Mouse (Mus musculus): ENCODE measurements around the gene Sgf29. TPM values are rescaled to one million over a fixed set of nuclear protein-coding genes. Genes with fewer than 3 reads are reported as not detected.
"Not testable (repeated sequence)": the region's sequence is repeated elsewhere in the genome, so short reads cannot be mapped to it uniquely, and the experiment has no call there.

Sgf29 gene
- polyA plus RNA-seq, 1 experiment from 2014 or later: 53.4 TPM

- Histone ChIP-seq H3K9me3 (no peaks in the 10 kb centered on the region), H3K4me1 (replicated peaks) (no peaks in the 10 kb centered on the region), H3K27me3 (no peaks in the 10 kb centered on the region), H3K4me2 (no peak overlapping the region), H3K27ac (no peak overlapping the region), H3K4me3 (no peak overlapping the region), H3K9ac (no peak overlapping the region), H3K36me3 (peaks cover 64% of the 10 kb centered on the region)
- no peak for ATAC-seq (ENCODE audit: low FRiP score)
- 95% methylated on average over 9 of the region's 9 CpGs for WGBS
Observed at GRCm38 (mm10) chr7:126672111-126672510, 23.0 kb downstream of the Sgf29 start.

GRCm38 (mm10) chr7:126675104-126675503 lies 26.0 kb downstream of the Sgf29 start:
- Histone ChIP-seq H3K9me3 (no peaks in the 10 kb centered on the region), H3K4me2 (no peak overlapping the region), H3K27me3 (no peaks in the 10 kb centered on the region), H3K4me3 (no peak overlapping the region), H3K4me1 (replicated peaks) (no peaks in the 10 kb centered on the region), H3K27ac (no peak overlapping the region), H3K36me3 (peaks cover 62% of the 10 kb centered on the region), H3K9ac (no peak overlapping the region)
- no peak for ATAC-seq (ENCODE audit: low FRiP score)
- WGBS: 96% methylated on average over 8 of the region's 8 CpGs

DNA sequence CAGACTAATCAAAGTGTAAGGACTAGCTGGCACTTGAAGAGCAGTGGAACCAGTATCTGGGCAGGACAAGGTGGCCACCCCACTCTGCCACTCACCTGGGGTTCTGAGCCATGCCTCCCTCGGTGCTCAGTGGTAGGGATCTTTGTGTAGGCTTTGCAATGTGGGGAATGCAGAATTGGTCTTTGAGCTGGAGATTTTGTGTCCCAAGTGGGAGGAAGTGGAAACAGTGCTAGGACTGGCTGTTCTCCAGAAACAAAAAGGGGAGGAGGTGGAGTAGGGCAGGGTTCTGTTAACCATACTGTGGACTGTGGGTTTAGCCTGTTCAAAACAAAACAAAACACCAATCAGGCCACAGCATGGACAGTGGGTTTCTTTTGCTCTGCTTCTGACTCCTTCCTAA lies 27.1 kb downstream of the Sgf29 start, which contains the start of gene Sult1a1:
Sult1a1 (minus strand) TSS at position 226 of the 400 bp plus-strand sequence.
- no peaks in the 10 kb centered on the region for H3K9me3 ChIP-seq
- no peak within 1 kb of the TSS; the same call in 1 of the 2 replicates for H3K27ac ChIP-seq
- WGBS: 83% methylated on average over 1 of the region's 1 CpGs
- H3K4me1 ChIP-seq (replicated peaks): no peaks in the 10 kb centered on the region
- H3K4me3 ChIP-seq: no peak within 1 kb of the TSS
- peaks cover 55% of the 10 kb centered on the region for H3K36me3 ChIP-seq
- no peak within 1 kb of the TSS for H3K9ac ChIP-seq
- no peaks in the 10 kb centered on the region for H3K27me3 ChIP-seq
- ATAC-seq (ENCODE audit: low FRiP score): no peak
- no peak within 1 kb of the TSS for H3K4me2 ChIP-seq

GRCm38 (mm10) chr7:126676631-126677220 lies 27.6 kb downstream of the Sgf29 start:
- H3K27me3 ChIP-seq: no peaks in the 10 kb centered on the region
- no peak overlapping the region for H3K9ac ChIP-seq
- no peaks in the 10 kb centered on the region for H3K4me1 ChIP-seq (replicated peaks)
- no peak overlapping the region for H3K27ac ChIP-seq
- H3K9me3 ChIP-seq: no peaks in the 10 kb centered on the region
- no peak overlapping the region for H3K4me2 ChIP-seq
- no peak overlapping the region for H3K4me3 ChIP-seq
- WGBS: 83% methylated on average over 4 of the region's 4 CpGs
- H3K36me3 ChIP-seq: peaks cover 50% of the 10 kb centered on the region
- no peak for ATAC-seq (ENCODE audit: low FRiP score)

- Histone ChIP-seq H3K9ac (no peak overlapping the region), H3K9me3 (no peaks in the 10 kb centered on the region), H3K36me3 (peaks cover 31% of the 10 kb centered on the region), H3K4me1 (replicated peaks) (no peaks in the 10 kb centered on the region), H3K27ac (no peak overlapping the region), H3K4me3 (no peak overlapping the region), H3K27me3 (no peaks in the 10 kb centered on the region), H3K4me2 (no peak overlapping the region)
- no peak for ATAC-seq (ENCODE audit: low FRiP score)
- WGBS: 86% methylated on average over 8 of the region's 8 CpGs
Observed at GRCm38 (mm10) chr7:126678545-126679341, 29.6 kb downstream of the Sgf29 start.

DNA sequence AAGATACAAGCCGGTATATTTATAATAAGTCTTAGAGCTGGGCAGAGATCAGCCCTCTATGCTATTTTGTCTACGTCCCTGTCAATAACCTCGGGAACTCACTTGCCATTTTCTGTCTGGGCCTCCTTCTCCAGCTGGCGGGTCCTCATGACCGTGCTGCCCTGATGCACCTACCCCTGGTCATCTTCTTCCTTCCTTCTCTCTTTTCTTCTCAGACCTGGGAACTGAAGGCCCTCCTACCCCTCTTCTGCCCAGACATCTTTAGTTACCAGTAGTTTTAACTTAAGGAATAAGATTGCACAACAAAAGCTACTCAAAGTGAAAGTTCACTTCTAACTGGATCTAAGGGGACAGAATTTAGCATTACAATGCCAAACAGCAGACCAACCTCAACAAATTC lies 30.6 kb downstream of the Sgf29 start:
- no peak overlapping the region for H3K9ac ChIP-seq
- H3K4me3 ChIP-seq: no peak overlapping the region
- no peaks in the 10 kb centered on the region for H3K27me3 ChIP-seq
- no peaks in the 10 kb centered on the region for H3K9me3 ChIP-seq
- no peak for ATAC-seq (ENCODE audit: low FRiP score)
- H3K27ac ChIP-seq: no peak overlapping the region
- H3K4me2 ChIP-seq: no peak overlapping the region
- WGBS: 93% methylated on average over 5 of the region's 5 CpGs
- peaks cover 24% of the 10 kb centered on the region; the same call in 1 of the 2 replicates for H3K36me3 ChIP-seq
- no peaks in the 10 kb centered on the region for H3K4me1 ChIP-seq (replicated peaks)

- WGBS: 94% methylated on average over 5 of the region's 5 CpGs
Observed at GRCm38 (mm10) chr7:126681221-126681620, 32.1 kb downstream of the Sgf29 start.

GRCm38 (mm10) chr7:126688156-126688555 lies 39.0 kb downstream of the Sgf29 start:
- ATAC-seq (ENCODE audit: low FRiP score): not testable (repeated sequence)
- WGBS: 82% methylated on average over 4 of the region's 4 CpGs

More at GRCm38 (mm10) chr7:126681221-126681620, 32.1 kb downstream of the Sgf29 start:
- Histone ChIP-seq H3K27me3 (no peaks in the 10 kb centered on the region), H3K9ac (no peak overlapping the region), H3K4me2 (no peak overlapping the region), H3K27ac (no peak overlapping the region), H3K4me3 (no peak overlapping the region), H3K9me3 (no peaks in the 10 kb centered on the region), H3K36me3 (peaks cover 15% of the 10 kb centered on the region; the same call in 1 of the 2 replicates), H3K4me1 (replicated peaks) (no peaks in the 10 kb centered on the region)
- no peak for ATAC-seq (ENCODE audit: low FRiP score)

GRCm38 (mm10) chr7:126689021-126689420 lies 39.9 kb downstream of the Sgf29 start:
- WGBS: 88% methylated on average over 3 of the region's 3 CpGs
- no peak overlapping the region for H3K4me3 ChIP-seq
- no peak for ATAC-seq (ENCODE audit: low FRiP score)

More at GRCm38 (mm10) chr7:126688156-126688555, 39.0 kb downstream of the Sgf29 start:
- H3K36me3 ChIP-seq: peaks cover 31% of the 10 kb centered on the region
- H3K9me3 ChIP-seq; H3K4me1 ChIP-seq (replicated peaks); H3K27ac ChIP-seq; H3K4me3 ChIP-seq; H3K9ac ChIP-seq; H3K4me2 ChIP-seq; H3K27me3 ChIP-seq: not testable (repeated sequence)

GRCm38 (mm10) chr7:126690737-126691136 lies 41.6 kb downstream of the Sgf29 start:
- Histone ChIP-seq H3K36me3 (peaks cover 31% of the 10 kb centered on the region), H3K4me1 (replicated peaks) (peaks cover 26% of the 10 kb centered on the region), H3K4me3 (no peak overlapping the region), H3K9me3 (no peaks in the 10 kb centered on the region), H3K27me3 (no peaks in the 10 kb centered on the region), H3K27ac (no peak overlapping the region), H3K9ac (no peak overlapping the region), H3K4me2 (no peak overlapping the region)
- ATAC-seq (ENCODE audit: low FRiP score): no peak
- 83% methylated on average over 3 of the region's 3 CpGs for WGBS

More at GRCm38 (mm10) chr7:126689021-126689420, 39.9 kb downstream of the Sgf29 start:
- Histone ChIP-seq H3K9ac (no peak overlapping the region), H3K9me3 (no peaks in the 10 kb centered on the region), H3K27ac (no peak overlapping the region), H3K36me3 (peaks cover 31% of the 10 kb centered on the region), H3K4me1 (replicated peaks) (peaks cover 18% of the 10 kb centered on the region), H3K27me3 (no peaks in the 10 kb centered on the region), H3K4me2 (no peak overlapping the region)

DNA sequence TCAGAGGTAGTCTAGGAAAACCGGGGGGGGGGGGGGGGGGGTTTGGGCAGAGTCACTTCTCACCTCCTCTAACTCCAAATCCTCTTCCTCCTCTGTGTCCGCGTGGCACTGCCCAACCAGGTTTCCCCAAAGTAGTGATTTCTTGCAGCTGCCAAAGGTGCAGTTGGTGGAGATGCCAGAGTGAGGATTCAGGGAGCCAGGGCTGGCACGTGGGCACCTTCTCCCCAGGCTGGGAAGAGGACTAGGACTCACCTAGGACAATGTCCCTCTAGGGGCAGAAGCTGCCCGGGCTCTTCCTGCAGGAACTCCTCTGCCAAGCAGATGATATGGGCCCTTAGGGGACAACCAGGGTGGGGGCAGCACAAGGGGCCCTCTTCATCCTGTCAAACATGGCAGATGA lies 42.6 kb downstream of the Sgf29 start:
- ATAC-seq (ENCODE audit: low FRiP score): no peak
- Histone ChIP-seq H3K36me3 (peaks cover 31% of the 10 kb centered on the region), H3K4me2 (no peak overlapping the region), H3K9me3 (no peaks in the 10 kb centered on the region), H3K9ac (no peak overlapping the region), H3K4me3 (no peak overlapping the region), H3K4me1 (replicated peaks) (peaks cover 31% of the 10 kb centered on the region), H3K27me3 (no peaks in the 10 kb centered on the region), H3K27ac (no peak overlapping the region)
- WGBS: 81% methylated on average over 5 of the region's 5 CpGs

DNA sequence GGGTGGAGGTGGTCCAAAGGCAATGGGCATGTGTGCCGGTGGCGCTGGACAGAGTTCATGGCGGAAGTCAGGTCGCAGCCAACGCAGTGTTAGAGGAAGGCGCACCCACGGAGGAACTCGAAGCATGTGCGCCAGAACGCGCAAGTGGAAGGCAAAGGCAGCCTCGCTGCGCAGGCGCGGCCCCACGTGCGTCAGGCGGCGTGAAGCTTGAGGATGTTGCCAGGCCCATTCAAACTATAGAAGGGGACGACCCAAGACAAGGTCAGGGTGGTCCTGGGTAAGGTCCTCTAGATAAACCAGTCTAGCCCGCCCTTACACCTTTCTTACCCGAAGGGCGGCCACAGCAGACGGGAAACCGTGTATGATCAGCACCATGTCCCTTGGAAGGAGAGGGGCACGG lies 43.3 kb downstream of the Sgf29 start:
- 97% methylated on average over 26 of the region's 26 CpGs for WGBS
- H3K9me3 ChIP-seq: no peaks in the 10 kb centered on the region
- no peak for ATAC-seq (ENCODE audit: low FRiP score)
- H3K4me1 ChIP-seq (replicated peaks): peaks cover 38% of the 10 kb centered on the region
- H3K27me3 ChIP-seq: no peaks in the 10 kb centered on the region
- no peak overlapping the region for H3K4me3 ChIP-seq
- peaks cover 32% of the 10 kb centered on the region for H3K36me3 ChIP-seq
- no peak overlapping the region for H3K27ac ChIP-seq
- H3K4me2 ChIP-seq: no peak overlapping the region
- H3K9ac ChIP-seq: no peak overlapping the region; the same call in 1 of the 2 replicates
